Mouse (Mus musculus) left cerebral cortex, postnatal 25 days (tissue): ENCODE results near the gene Cdkal1. TPM values are rescaled to one million over a fixed set of nuclear protein-coding genes. Genes with fewer than 3 reads are reported as not detected.

Source experiments
- DNase-seq, 2 experiments: peaks; one replicate each; pipeline ENCODE4 v3.0.0; 2022; ENCODE audit warnings: low spot score in 2 of 2, mixed read lengths in 1 of 2
- intact Hi-C: fragments of 180-260 bp; cut with DNase I; formaldehyde crosslinking; loops from one replicate; pipeline ENCODE4 v1.15.1; 2025
- total RNA-seq, 2 experiments: library from RNA; stranded (reverse); gene quantifications; 2 replicates each; pipeline ENCODE4 v1.2.3; 2021

Gene Cdkal1
- 10 to 100 TPM; 20.0 to 20.1 TPM for total RNA-seq

DNA sequence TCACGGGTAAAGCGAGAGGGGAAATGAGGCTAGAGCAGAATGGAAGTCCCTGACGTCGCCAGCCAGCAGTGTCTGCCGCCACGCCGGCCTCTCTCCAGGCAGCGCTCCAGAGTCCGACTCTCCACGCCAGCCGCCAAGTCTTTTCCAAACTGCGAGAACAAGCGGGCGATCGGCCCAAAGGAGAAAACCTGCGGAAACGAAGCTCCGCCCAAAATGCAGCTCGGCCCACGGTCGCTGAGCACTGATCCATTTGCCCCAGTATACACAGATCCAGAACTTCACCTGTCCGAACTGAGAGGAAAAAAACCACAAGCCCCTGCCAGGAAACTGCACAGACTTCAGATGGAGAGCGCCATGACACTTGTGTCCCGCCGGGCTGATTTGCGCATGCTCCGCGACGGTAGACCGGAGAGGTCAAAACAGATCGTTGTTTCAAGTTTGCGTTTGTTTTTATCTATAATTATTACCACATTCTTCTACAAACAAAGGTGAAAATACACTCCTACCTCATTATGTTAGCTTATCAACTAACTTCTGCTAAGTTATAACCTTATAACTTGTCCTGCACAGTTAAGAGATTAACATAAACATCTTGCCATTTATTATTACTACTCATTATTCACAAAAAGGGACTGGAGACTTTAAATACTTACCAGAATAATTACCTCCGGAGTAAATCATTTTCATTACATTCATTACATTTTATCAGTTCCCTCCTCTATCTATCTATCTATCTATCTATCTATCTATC, at the start of gene Cdkal1:
Gene Cdkal1, minus strand, starts transcription at position 394 of the 751 bp plus-strand sequence.
- intact Hi-C loops = loop anchor here (1.0 to 5.0 kb wide), 3 partner anchors 127 to 405 kb away; no protein-coding TSS in a partner anchor

GRCm38 (mm10) chr13:29903341-29903740, 47.9 kb upstream of the Cdkal1 start:
- intact Hi-C loops = no loop called here
- no peak for DNase-seq

More for the DNA sequence above, at the start of gene Cdkal1:
- DNase-seq = peak; percentile 85

DNA sequence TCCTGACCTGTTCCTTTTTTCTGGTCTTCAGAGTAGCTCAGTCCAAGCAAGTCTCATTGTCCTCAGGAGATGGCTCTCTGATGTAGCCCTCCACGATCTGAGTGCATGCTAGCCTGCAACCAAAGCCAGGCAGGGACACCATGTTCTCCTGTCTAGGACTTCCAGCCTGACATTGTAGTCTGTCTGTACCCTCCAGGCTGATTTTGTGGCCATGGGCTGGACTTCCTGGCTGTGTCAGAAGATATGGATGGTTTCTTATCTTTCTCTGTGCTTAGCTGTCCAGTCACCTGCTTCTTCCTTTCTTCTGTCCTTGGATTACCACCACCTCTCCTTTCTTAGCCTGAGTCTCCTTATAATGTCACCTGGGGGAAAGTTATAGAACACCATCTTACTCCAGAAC, 47.2 kb upstream of the Cdkal1 start:
- DNase-seq = no peak
- intact Hi-C loops = no loop called here

GRCm38 (mm10) chr13:29901641-29902040, 46.2 kb upstream of the Cdkal1 start:
- DNase-seq = peak in 1 of 2 experiments; percentile 72
- intact Hi-C loops = no loop called here

- intact Hi-C loops = no loop called here
- DNase-seq = no peak
Observed at GRCm38 (mm10) chr13:29866780-29867179, 11.3 kb upstream of the Cdkal1 start.

GRCm38 (mm10) chr13:29864331-29864730, 8.9 kb upstream of the Cdkal1 start:
- intact Hi-C loops = no loop called here
- no peak for DNase-seq

- DNase-seq = no peak
- intact Hi-C loops = no loop called here
Observed at GRCm38 (mm10) chr13:29860087-29860486, 4.6 kb upstream of the Cdkal1 start.

GRCm38 (mm10) chr13:29857436-29857835, 2.0 kb upstream of the Cdkal1 start:
- peak; percentile 22 to 59 for DNase-seq
- intact Hi-C loops = loop anchor here (2.0 to 5.0 kb wide), 2 partner anchors 125 to 403 kb away; no protein-coding TSS in a partner anchor

GRCm38 (mm10) chr13:29854876-29855275, 598 bp downstream of the Cdkal1 start:
- DNase-seq = no peak
- intact Hi-C loops = loop anchor here (1.0 to 5.0 kb wide), 2 partner anchors 127 to 230 kb away; no protein-coding TSS in a partner anchor

- intact Hi-C loops = loop anchor here (10.0 kb wide), 1 partner anchor 824 kb away; no protein-coding TSS in a partner anchor
- DNase-seq = peak in 1 of 2 experiments; percentile 46
Observed at GRCm38 (mm10) chr13:29838409-29839047, 16.9 kb downstream of the Cdkal1 start.

- intact Hi-C loops = loop anchor here (2.0 to 10.0 kb wide), 2 partner anchors 820 to 1416 kb away; no protein-coding TSS in a partner anchor
- DNase-seq = peak; percentile 37 to 59
Observed at GRCm38 (mm10) chr13:29835170-29835569, 20.3 kb downstream of the Cdkal1 start.

GRCm38 (mm10) chr13:29833751-29834150, 21.7 kb downstream of the Cdkal1 start:
- intact Hi-C loops = loop anchor here (2.0 to 10.0 kb wide), 2 partner anchors 819 to 1415 kb away; no protein-coding TSS in a partner anchor
- DNase-seq = no peak

DNA sequence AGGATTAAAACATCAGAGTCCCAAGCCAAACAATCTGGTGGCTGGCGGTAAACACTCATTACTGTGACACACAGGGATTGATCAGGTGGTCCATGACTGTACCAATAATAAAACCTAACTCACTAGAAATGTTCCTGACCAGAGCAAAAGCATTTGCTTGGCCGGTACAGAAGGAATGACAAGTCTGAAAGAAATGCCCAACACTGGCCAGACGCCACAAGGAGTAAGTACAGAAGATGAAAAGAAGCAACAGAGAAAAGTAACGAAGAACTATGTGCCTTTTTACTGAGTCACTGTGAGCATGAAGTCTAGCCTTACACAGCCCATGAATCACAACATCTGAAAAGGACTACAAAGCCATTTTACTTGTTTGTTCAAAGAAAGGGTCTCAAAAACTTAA, 24.3 kb downstream of the Cdkal1 start:
- no peak for DNase-seq
- intact Hi-C loops = loop anchor here (10.0 kb wide), 1 partner anchor 816 kb away; no protein-coding TSS in a partner anchor

- intact Hi-C loops = no loop called here
- DNase-seq = no peak
Observed at GRCm38 (mm10) chr13:29828032-29828431, 27.4 kb downstream of the Cdkal1 start.

- DNase-seq = peak in 1 of 2 experiments; percentile 36
- intact Hi-C loops = no loop called here
Observed at GRCm38 (mm10) chr13:29826469-29826868, 29.0 kb downstream of the Cdkal1 start.

DNA sequence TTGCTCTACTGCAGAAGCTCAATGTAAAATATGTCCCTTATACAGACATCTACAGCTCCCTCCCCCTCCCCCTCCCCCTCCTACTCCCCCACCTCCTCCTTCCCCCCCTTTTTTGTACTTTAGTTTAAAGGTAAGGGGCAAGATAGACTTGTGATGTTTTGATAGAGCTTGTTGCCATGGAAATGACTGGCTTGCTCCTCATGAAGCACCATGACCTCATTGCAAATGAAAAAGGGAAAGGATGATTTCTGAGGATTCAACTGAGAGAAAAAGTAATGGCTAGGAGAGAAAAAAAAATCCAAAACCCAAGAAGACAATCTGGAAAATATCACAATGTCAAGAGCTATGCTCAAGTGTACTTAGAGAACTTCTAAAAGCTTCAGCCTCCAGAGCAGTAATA, 29.4 kb downstream of the Cdkal1 start:
- DNase-seq = no peak
- intact Hi-C loops = no loop called here

DNA sequence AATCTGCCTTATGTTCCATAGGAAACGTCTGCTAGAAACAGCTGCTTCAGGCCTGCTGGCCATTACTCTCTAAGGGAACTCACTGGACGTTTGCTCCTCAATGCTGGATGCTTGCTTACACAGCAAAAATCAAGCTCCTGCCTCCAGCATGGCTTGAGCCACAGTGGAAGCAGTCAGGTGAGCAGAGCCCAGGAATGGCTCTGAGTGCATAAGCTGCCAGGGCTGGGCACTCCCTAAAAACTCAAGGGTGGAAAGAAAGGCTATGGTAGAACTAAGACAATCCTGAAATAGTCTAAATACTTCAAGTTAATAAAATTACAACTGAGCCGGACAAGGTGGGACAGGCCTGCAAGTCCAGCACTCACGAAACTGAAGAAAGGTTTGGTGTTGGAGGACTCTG, 30.7 kb downstream of the Cdkal1 start:
- DNase-seq = no peak
- intact Hi-C loops = no loop called here

- no peak for DNase-seq
Observed at GRCm38 (mm10) chr13:29824326-29824725, 31.1 kb downstream of the Cdkal1 start.

GRCm38 (mm10) chr13:29823906-29824305, 31.6 kb downstream of the Cdkal1 start:
- intact Hi-C loops = no loop called here
- DNase-seq = peak; percentile 54 to 79

More at GRCm38 (mm10) chr13:29824326-29824725, 31.1 kb downstream of the Cdkal1 start:
- intact Hi-C loops = no loop called here

DNA sequence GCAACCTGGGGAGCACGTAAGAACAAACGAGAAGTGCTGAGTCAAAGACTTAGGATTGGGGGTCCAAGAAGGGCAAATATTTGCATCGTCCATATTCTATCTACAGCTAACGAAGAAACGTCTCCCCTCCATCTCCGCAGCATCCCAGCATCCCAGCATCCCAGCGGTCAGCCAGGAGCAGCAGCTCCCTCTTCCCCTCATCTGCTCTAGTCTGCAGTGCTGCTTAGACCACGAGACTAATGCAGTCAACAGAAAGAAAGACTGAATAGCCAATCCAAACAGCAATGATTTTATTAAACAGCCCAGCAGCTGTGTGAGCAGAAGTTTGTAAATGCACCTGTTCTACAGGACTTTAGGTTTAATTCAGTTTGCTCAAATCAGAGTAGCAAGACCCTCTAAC, 32.0 kb downstream of the Cdkal1 start:
- intact Hi-C loops = no loop called here
- DNase-seq = no peak
